Comparison of ENCODE assay signal across 9 mouse cellular contexts in genomic region chr11:97510966-97511660, GRCm38 (mm10). TPM values are rescaled to one million over a fixed set of nuclear protein-coding genes. Genes with fewer than 3 reads are reported as not detected.
DNase-seq lines count a peak whose midpoint lies in the region; TF ChIP-seq lines count a peak whose summit lies in the region.
"Had no signal": no experiment of that assay in that cellular context is flagged by ENCODE, and none has a peak within 500 bp of the region (broad histone marks: within the 10 kb centered on the region; RNA-seq: fewer than 3 reads in every experiment).

No protein-coding gene starts in this region.

- H3K27me3 ChIP-seq in heart, adult 2 months (ENCODE audit: control insufficient read depth, insufficient read depth, low read length) = no peaks in the 10 kb centered on the region

- no peak overlapping the region for H3K4me3 ChIP-seq in heart, adult 2 months
- no peak overlapping the region for H3K4me3 ChIP-seq in lung, adult 2 months (replicated peaks; ENCODE audit: extremely low read depth, low read depth, low read length)

- H3K36me3 ChIP-seq in heart, adult 2 months (ENCODE audit: control insufficient read depth, insufficient read depth, low read length) = no peaks in the 10 kb centered on the region

- no peak overlapping the region for H3K27ac ChIP-seq in heart, adult 2 months

- no peaks in the 10 kb centered on the region; the same call in 1 of the 2 replicates for H3K4me1 ChIP-seq in heart, adult 2 months (ENCODE audit: control insufficient read depth, insufficient read depth, low read length)
- H3K4me1 ChIP-seq in lung, adult 2 months (ENCODE audit: control insufficient read depth, insufficient read depth, low read length) = peaks cover 4% of the 10 kb centered on the region; the same call in 1 of the 2 replicates

- peak; percentile 97 for TF ChIP-seq CTCF in heart, adult 2 months (IDR thresholded peaks at IDR 0.05)
- TF ChIP-seq CTCF in lung, adult 2 months (IDR thresholded peaks at IDR 0.05; ENCODE audit: insufficient read depth, low read length) = peak; percentile 90

- H3K79me2 ChIP-seq in heart, adult 2 months (replicated peaks; ENCODE audit: control insufficient read depth, insufficient read depth, low read length) = no peaks in the 10 kb centered on the region

- no peak for TF ChIP-seq EP300 in heart, adult 2 months (IDR thresholded peaks at IDR 0.05; ENCODE audit: insufficient read depth, low read depth, low read length)

- 32% methylated on average over 10 of the region's 10 CpGs for WGBS in heart, adult 2 months
- 34% methylated on average over 10 of the region's 10 CpGs for WGBS in lung, adult 2 months

- H3K9ac ChIP-seq in heart, adult 2 months (ENCODE audit: low read depth, low read length) = no peak overlapping the region

- peak; percentile 40 to 53 for DNase-seq in CD8-positive naive resting alpha-beta T cell, adult 2 months (ENCODE audit: low read depth in 2 of 2, low spot score in 2 of 2)
- peak; percentile 64 for DNase-seq in NIH3T3 (ENCODE audit: low read depth)
- DNase-seq in cerebellum, postnatal 25 days = peak; percentile 88 to 90
- DNase-seq in heart, adult 2 months = peak; percentile 72 to 83
- DNase-seq in kidney, adult 18-20 months = peak; percentile 81
- peak; percentile 75 for DNase-seq in lung, adult 2 months
- peak; percentile 79 for DNase-seq in retina, postnatal 1 day
- no peak for DNase-seq in Muller cell, postnatal 12 days (ENCODE audit: inconsistent ontology term)

- no peak for TF ChIP-seq POLR2A in heart, adult 2 months (IDR thresholded peaks at IDR 0.05; ENCODE audit: insufficient read depth, low read depth, low read length)
- TF ChIP-seq POLR2A in lung, adult 2 months (IDR thresholded peaks at IDR 0.05; ENCODE audit: borderline replicate concordance, extremely low read depth, low read depth, low read length) = no peak

- intact Hi-C loops in heart, adult 2 months (cut with DNase I) = loop anchor here (5.0 kb wide), 1 partner anchor 34 kb away; no protein-coding TSS in a partner anchor

RNA-seq across cellular contexts. Expression of gene 4933428G20Rik, which starts 11.0 kb away (rescaled TPM):
- total RNA-seq in heart, adult 2 months (2021) = not detected
- not detected in 2 replicates for polyA plus RNA-seq in heart, adult 2 months (2012; rRNA removed)
- polyA plus RNA-seq in lung, adult 2 months (2012; rRNA removed) = 0.08 TPM in 1 of 2 replicates, not detected in the other
- total RNA-seq: left cerebral cortex, adult 18-20 months had no signal
